Mouse (Mus musculus) gonadal fat pad, adult 2 months (tissue): ENCODE results near the gene Il4ra. TPM values are rescaled to one million over a fixed set of nuclear protein-coding genes. Genes with fewer than 3 reads are reported as not detected.

Source experiments
- DNase-seq: peaks from one replicate; pipeline ENCODE4 v3.0.0-alpha.2; 2012; ENCODE audit warnings: low read depth
- polyA plus RNA-seq: library from polyadenylated mRNA; depleted of rRNA; stranded (reverse); fragments of >200 nt; gene quantifications from 2 replicates; pipeline ENCODE4 v1.2.3, GENCODE M21; 2012

Gene Il4ra
- polyA plus RNA-seq, 1 experiment, result 63.8 TPM

DNA sequence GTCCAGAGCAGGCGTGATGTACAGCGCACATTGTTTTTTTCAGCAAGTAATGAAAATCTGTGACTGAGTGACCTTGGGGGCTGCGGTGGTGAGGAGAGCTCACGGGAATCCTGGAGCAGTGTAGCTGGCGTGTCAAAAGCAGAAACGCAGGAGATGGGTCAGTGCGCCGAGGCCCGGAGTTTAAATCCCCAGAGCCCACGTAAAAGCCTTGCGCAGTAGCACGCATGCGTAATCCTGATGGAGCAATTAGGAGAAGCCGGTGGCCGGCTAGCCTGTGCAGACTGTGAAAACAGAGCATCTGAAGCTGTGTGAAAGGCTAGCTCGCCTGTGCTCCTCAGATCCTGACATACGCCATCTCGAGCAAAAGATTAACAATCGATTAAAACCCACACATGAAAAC lies 20.0 kb downstream of the Il4ra start:
- DNase-seq, result no peak

GRCm38 (mm10) chr7:125572737-125573136 lies 20.8 kb downstream of the Il4ra start:
- no peak for DNase-seq

DNA sequence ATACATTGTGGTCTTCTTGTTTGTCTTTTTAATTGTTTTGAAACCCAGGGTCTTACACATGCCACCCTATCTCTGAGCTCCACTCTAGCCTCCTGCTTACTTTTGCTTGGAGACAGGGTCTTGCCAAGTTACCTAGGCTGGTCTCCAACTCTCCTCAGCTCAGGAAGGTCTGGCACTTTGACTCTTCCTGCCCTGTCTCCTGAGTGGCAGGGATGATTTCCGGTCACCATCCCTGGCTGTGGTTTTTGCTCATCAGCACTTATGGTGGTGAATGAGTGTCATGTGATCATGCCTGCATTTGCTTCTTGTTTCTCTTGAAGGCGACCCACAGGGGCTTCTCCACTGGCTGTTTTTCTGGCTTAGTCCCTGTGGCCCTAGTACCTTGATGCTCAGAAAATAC lies 21.9 kb downstream of the Il4ra start:
- no peak for DNase-seq

GRCm38 (mm10) chr7:125574832-125575231 lies 22.9 kb downstream of the Il4ra start:
- no peak for DNase-seq

DNA sequence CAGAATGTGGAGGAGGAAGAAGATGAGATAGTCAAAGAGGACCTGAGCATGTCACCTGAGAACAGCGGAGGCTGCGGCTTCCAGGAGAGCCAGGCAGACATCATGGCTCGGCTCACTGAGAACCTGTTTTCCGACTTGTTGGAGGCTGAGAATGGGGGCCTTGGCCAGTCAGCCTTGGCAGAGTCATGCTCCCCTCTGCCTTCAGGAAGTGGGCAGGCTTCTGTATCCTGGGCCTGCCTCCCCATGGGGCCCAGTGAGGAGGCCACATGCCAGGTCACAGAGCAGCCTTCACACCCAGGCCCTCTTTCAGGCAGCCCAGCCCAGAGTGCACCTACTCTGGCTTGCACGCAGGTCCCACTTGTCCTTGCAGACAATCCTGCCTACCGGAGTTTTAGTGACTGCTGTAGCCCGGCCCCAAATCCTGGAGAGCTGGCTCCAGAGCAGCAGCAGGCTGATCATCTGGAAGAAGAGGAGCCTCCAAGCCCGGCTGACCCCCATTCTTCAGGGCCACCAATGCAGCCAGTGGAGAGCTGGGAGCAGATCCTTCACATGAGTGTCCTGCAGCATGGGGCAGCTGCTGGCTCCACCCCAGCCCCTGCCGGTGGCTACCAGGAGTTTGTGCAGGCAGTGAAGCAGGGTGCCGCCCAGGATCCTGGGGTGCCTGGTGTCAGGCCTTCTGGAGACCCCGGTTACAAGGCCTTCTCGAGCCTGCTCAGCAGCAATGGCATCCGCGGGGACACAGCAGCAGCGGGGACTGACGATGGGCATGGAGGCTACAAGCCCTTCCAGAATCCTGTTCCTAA lies 24.0 kb downstream of the Il4ra start:
- DNase-seq, result no peak

GRCm38 (mm10) chr7:125576982-125577381 lies 25.1 kb downstream of the Il4ra start:
- no peak for DNase-seq

- DNase-seq, result no peak
Observed at GRCm38 (mm10) chr7:125577486-125578088, 25.7 kb downstream of the Il4ra start.

DNA sequence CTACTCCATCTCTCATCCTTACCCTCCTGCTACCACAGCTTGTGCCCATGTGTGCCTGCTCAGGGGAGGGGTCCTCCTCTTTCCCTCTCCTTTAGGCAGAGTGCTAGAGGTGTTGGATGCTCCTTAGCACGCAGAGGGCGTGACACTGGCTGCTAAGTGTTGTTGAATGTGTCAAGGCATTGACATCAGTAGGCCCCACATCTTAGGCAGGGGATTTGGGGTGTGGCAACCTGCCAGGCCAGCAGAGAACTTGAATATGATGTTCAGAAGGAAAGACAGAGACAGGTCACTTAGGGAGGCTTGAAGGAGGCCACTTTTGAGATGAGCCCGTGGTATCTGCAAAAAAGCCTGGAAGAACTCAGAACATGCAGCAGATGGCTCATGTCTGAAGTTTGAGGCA lies 26.2 kb downstream of the Il4ra start:
- no peak for DNase-seq

DNA sequence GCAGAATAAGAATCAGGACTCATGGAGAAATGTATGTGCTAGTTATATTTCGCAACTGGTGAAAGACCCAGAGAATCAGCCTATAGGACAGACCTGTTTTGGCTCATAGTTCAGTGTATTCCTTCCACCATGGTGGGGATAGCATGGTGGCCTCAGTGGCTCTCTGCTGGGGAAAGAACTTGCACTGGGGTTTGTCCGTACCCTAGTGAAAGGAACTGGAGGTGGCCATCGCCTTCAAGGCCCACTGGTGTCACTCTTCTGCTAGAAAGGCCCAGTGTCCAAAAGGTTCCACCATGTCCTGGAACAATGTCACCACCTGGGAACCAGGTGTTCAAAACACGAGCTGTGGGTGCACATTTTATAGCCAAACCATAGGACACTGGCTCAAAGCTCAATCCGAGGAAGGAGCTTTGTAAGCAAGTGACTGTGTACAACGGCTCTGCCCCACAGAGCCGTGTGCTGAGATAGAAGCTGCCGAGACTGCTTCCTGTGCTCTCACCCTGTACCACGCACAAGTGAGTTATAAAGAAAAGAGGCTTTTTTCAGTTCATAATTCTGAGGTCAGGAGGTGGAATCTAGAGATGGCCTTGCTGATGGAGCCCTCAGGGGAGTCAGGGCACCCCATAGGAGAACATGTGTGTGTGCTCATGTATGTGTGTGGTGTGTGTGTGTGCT lies 27.8 kb downstream of the Il4ra start:
- no peak for DNase-seq

- DNase-seq, result no peak
Observed at GRCm38 (mm10) chr7:125580220-125580549, 28.3 kb downstream of the Il4ra start.

DNA sequence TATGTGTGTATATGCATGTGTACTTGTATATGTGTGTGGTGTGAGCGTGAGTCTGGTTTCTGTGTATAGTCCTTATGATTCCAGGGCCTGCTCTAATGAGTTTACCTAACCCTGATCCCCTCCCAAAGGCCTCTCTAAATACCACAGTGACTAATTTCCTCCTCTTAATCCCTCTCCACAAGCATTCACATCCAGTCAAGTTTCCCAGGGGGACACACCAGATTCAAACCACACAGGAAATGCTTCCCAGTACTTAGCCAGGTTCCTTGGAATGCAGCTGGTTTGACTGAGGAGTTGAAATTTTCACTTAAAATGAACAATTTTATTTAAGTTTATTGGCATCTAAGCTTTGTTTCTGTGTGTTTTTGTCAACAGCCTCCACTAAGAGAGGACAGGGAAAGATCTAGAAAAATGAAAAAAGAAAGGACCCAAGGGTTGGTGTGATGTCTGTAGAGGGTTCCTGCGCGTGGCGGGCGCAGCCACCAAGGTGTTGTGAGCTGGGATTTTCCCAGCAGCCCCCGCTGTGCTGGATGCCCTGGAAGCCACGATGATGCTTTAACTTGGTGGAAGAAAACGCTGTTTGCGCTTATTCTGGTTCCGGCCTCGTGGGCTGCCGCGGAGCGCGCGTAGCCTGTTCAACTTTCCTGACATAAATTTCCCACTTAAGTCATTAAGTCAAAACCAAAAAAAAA lies 28.9 kb downstream of the Il4ra start:
- no peak for DNase-seq

- DNase-seq, result no peak
Observed at GRCm38 (mm10) chr7:125581317-125581672, 29.4 kb downstream of the Il4ra start.

- DNase-seq, result no peak
Observed at GRCm38 (mm10) chr7:125583325-125584004, 31.5 kb downstream of the Il4ra start.

DNA sequence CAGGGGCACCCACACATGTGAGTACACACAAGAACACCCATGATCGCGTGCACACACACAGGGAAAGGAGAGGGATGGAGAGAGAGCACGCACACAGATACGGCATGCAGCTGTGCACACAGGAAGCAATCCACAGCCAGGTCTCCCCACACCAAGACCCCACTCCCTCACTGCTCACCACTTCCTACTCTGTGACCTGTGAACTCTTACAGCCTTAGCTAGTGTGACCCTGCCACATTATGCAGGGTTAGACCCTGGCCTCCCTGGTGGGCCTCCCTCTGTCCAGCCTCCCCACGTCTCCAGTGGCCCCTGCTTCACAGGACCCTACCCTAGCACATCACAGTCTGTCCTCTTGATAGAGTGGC lies 32.1 kb downstream of the Il4ra start:
- no peak for DNase-seq

GRCm38 (mm10) chr7:125586355-125586754 lies 34.4 kb downstream of the Il4ra start:
- no peak for DNase-seq

DNA sequence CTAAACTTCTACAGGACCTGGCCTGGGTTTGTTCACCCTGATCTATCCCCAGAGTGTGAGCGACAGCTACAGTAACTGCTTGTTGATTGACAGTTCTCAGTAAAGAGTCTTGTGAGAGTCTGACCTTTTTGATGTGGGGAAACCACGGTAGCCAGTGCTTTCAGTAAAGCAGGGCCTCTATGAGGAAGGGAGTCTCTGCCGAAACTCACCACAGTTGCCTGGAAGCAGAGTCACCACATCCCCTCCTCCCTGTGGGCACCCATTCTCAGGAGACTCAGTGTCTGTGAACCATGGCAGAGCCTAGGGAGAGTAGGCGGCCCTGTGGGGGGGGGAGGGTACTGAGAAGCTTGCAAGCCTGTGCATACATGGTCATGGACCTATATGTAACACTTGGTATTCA lies 36.8 kb downstream of the Il4ra start:
- DNase-seq, result no peak

GRCm38 (mm10) chr7:125589896-125590295 lies 38.0 kb downstream of the Il4ra start:
- DNase-seq, result no peak

- DNase-seq, result no peak
Observed at GRCm38 (mm10) chr7:125593831-125594230, 41.9 kb downstream of the Il4ra start.

DNA sequence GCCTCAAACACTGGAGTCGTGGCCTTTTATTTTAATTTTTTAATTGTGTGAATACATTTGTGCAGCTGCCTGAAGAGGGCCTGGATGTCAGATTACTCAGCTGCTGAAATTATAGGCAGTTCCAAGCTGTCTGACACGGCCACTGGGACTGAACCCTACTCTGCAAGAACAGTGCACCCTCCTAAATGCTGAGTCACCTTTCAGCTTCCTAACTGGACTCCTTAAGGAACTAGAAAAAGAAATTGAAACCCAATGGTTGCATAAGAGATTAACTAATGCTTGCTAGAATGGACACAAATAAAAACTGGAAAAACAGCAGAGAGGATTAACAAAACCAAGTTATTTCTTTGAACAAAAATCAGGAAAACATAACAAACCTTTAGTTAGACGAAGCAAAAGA lies 44.5 kb downstream of the Il4ra start:
- no peak for DNase-seq

GRCm38 (mm10) chr7:125597083-125597482 lies 45.2 kb downstream of the Il4ra start:
- DNase-seq, result no peak

- DNase-seq, result no peak
Observed at GRCm38 (mm10) chr7:125597516-125598347, 45.8 kb downstream of the Il4ra start.
